Mouse (Mus musculus): ENCODE data around the gene Tas2r144. TPM values are rescaled to one million over a fixed set of nuclear protein-coding genes. Genes with fewer than 3 reads are reported as not detected.

Tas2r144 gene
- not detected in 2 replicates for polyA plus RNA-seq (2016; fragmentation: Nextera tagmentation; extraction: Ambion mirVana)

- H3K27me3 ChIP-seq (replicated peaks), result no peaks in the 10 kb centered on the region
- H3K4me1 ChIP-seq (replicated peaks), result no peaks in the 10 kb centered on the region
- no peak within 1 kb of the TSS for H3K27ac ChIP-seq (ENCODE audit: poor library complexity, severe bottlenecking)
- no peak within 1 kb of the TSS for H3K9ac ChIP-seq
- no peaks in the 10 kb centered on the region for H3K9me3 ChIP-seq (replicated peaks)
- no peak within 1 kb of the TSS for H3K4me2 ChIP-seq
- ATAC-seq (ENCODE audit: insufficient number of reproducible peaks, low FRiP score), result no peak
- H3K36me3 ChIP-seq, result no peaks in the 10 kb centered on the region
- WGBS, result 75% methylated on average over 2 of the region's 2 CpGs
- no peak within 1 kb of the TSS for H3K4me3 ChIP-seq
These were observed at the start of gene Tas2r144 for GRCm38 (mm10) chr6:42215028-42215427. TSS of gene Tas2r144 (plus strand) at chr6:42215328.

- Histone ChIP-seq H3K4me3 (no peak overlapping the region), H3K9me3 (replicated peaks) (no peaks in the 10 kb centered on the region), H3K27me3 (replicated peaks) (no peaks in the 10 kb centered on the region), H3K9ac (no peak overlapping the region), H3K4me2 (no peak overlapping the region), H3K4me1 (replicated peaks) (no peaks in the 10 kb centered on the region), H3K27ac (ENCODE audit: poor library complexity, severe bottlenecking) (no peak overlapping the region), H3K36me3 (no peaks in the 10 kb centered on the region)
- 70% methylated on average over 1 of the region's 1 CpGs for WGBS
- no peak for ATAC-seq (ENCODE audit: insufficient number of reproducible peaks, low FRiP score)
These were observed 32.7 kb upstream of the Tas2r144 start for GRCm38 (mm10) chr6:42182462-42182861.

GRCm38 (mm10) chr6:42186230-42186629 is 28.9 kb upstream of the Tas2r144 start:
- H3K4me1 ChIP-seq (replicated peaks), result no peaks in the 10 kb centered on the region
- no peak overlapping the region for H3K9ac ChIP-seq
- no peaks in the 10 kb centered on the region for H3K27me3 ChIP-seq (replicated peaks)
- no peaks in the 10 kb centered on the region for H3K36me3 ChIP-seq
- no peak overlapping the region for H3K27ac ChIP-seq (ENCODE audit: poor library complexity, severe bottlenecking)
- H3K4me2 ChIP-seq, result no peak overlapping the region
- WGBS, result 40% methylated on average over 3 of the region's 3 CpGs
- no peak overlapping the region for H3K4me3 ChIP-seq
- H3K9me3 ChIP-seq (replicated peaks), result no peaks in the 10 kb centered on the region
- no peak for ATAC-seq (ENCODE audit: insufficient number of reproducible peaks, low FRiP score)

GRCm38 (mm10) chr6:42197710-42198109 is 17.4 kb upstream of the Tas2r144 start:
- H3K4me3 ChIP-seq, result no peak overlapping the region
- ATAC-seq (ENCODE audit: insufficient number of reproducible peaks, low FRiP score), result no peak
- H3K36me3 ChIP-seq, result no peaks in the 10 kb centered on the region
- no peaks in the 10 kb centered on the region for H3K27me3 ChIP-seq (replicated peaks)
- H3K9ac ChIP-seq, result no peak overlapping the region
- no peak overlapping the region for H3K4me2 ChIP-seq
- H3K9me3 ChIP-seq (replicated peaks), result no peaks in the 10 kb centered on the region
- H3K27ac ChIP-seq (ENCODE audit: poor library complexity, severe bottlenecking), result no peak overlapping the region
- no peaks in the 10 kb centered on the region for H3K4me1 ChIP-seq (replicated peaks)
- 25% methylated on average over 3 of the region's 3 CpGs for WGBS

- Histone ChIP-seq H3K36me3 (no peaks in the 10 kb centered on the region), H3K9me3 (replicated peaks) (no peaks in the 10 kb centered on the region), H3K4me2 (no peak overlapping the region), H3K4me3 (no peak overlapping the region), H3K27ac (ENCODE audit: poor library complexity, severe bottlenecking) (no peak overlapping the region), H3K9ac (no peak overlapping the region), H3K4me1 (replicated peaks) (no peaks in the 10 kb centered on the region), H3K27me3 (replicated peaks) (no peaks in the 10 kb centered on the region)
- ATAC-seq (ENCODE audit: insufficient number of reproducible peaks, low FRiP score), result no peak
- WGBS, result 71% methylated on average over 1 of the region's 1 CpGs
These were observed 15.6 kb upstream of the Tas2r144 start for GRCm38 (mm10) chr6:42199498-42199897.

- WGBS, result 64% methylated on average over 3 of the region's 3 CpGs
- no peak overlapping the region for H3K4me3 ChIP-seq
- no peaks in the 10 kb centered on the region for H3K9me3 ChIP-seq (replicated peaks)
- ATAC-seq (ENCODE audit: insufficient number of reproducible peaks, low FRiP score), result no peak
- no peaks in the 10 kb centered on the region for H3K4me1 ChIP-seq (replicated peaks)
- 0 out of 2 replicates have a peak, but pooled peaks cover 5% of the 10 kb centered on the region for H3K27me3 ChIP-seq (replicated peaks)
- no peak overlapping the region for H3K9ac ChIP-seq
- no peak overlapping the region for H3K27ac ChIP-seq (ENCODE audit: poor library complexity, severe bottlenecking)
- H3K4me2 ChIP-seq, result no peak overlapping the region
- H3K36me3 ChIP-seq, result no peaks in the 10 kb centered on the region
These were observed 7.2 kb downstream of the Tas2r144 start for GRCm38 (mm10) chr6:42222286-42222685.

- Histone ChIP-seq H3K36me3 (no peaks in the 10 kb centered on the region), H3K4me3 (no peak overlapping the region), H3K9me3 (replicated peaks) (no peaks in the 10 kb centered on the region), H3K9ac (no peak overlapping the region), H3K4me1 (replicated peaks) (no peaks in the 10 kb centered on the region), H3K27me3 (replicated peaks) (0 out of 2 replicates have a peak, but pooled peaks cover 5% of the 10 kb centered on the region), H3K27ac (ENCODE audit: poor library complexity, severe bottlenecking) (no peak overlapping the region), H3K4me2 (no peak overlapping the region)
- ATAC-seq (ENCODE audit: insufficient number of reproducible peaks, low FRiP score), result no peak
- WGBS, result 60% methylated on average over 4 of the region's 4 CpGs
These were observed 9.9 kb downstream of the Tas2r144 start for GRCm38 (mm10) chr6:42225046-42225445.

- H3K27ac ChIP-seq (ENCODE audit: poor library complexity, severe bottlenecking), result no peak overlapping the region
- H3K36me3 ChIP-seq, result no peaks in the 10 kb centered on the region
- H3K4me1 ChIP-seq (replicated peaks), result no peaks in the 10 kb centered on the region
- H3K27me3 ChIP-seq (replicated peaks), result 0 out of 2 replicates have a peak, but pooled peaks cover 5% of the 10 kb centered on the region
- 32% methylated on average over 17 of the region's 17 CpGs for WGBS
- H3K9me3 ChIP-seq (replicated peaks), result no peaks in the 10 kb centered on the region
- H3K9ac ChIP-seq, result no peak overlapping the region
- H3K4me3 ChIP-seq, result no peak overlapping the region
- H3K4me2 ChIP-seq, result no peak overlapping the region
- no peak for ATAC-seq (ENCODE audit: insufficient number of reproducible peaks, low FRiP score)
These were observed 12.3 kb downstream of the Tas2r144 start for GRCm38 (mm10) chr6:42227240-42228101.

- no peak for ATAC-seq (ENCODE audit: insufficient number of reproducible peaks, low FRiP score)
- 53% methylated on average over 4 of the region's 4 CpGs for WGBS
These were observed 14.5 kb downstream of the Tas2r144 start for GRCm38 (mm10) chr6:42229610-42230009.

GRCm38 (mm10) chr6:42231191-42231590 is 16.1 kb downstream of the Tas2r144 start:
- Histone ChIP-seq H3K4me3 (no peak overlapping the region), H3K27me3 (replicated peaks) (no peaks in the 10 kb centered on the region; the same call in 1 of the 2 replicates), H3K4me1 (replicated peaks) (no peaks in the 10 kb centered on the region), H3K9me3 (replicated peaks) (no peaks in the 10 kb centered on the region), H3K27ac (ENCODE audit: poor library complexity, severe bottlenecking) (no peak overlapping the region), H3K9ac (no peak overlapping the region), H3K4me2 (no peak overlapping the region), H3K36me3 (no peaks in the 10 kb centered on the region)
- whole genome bisulfite sequencing, result 81% methylated on average over 3 of the region's 3 CpGs
- no peak for ATAC-seq (ENCODE audit: insufficient number of reproducible peaks, low FRiP score)

More at GRCm38 (mm10) chr6:42229610-42230009, 14.5 kb downstream of the Tas2r144 start:
- Histone ChIP-seq H3K36me3 (no peaks in the 10 kb centered on the region), H3K9ac (no peak overlapping the region), H3K4me3 (no peak overlapping the region), H3K4me2 (no peak overlapping the region), H3K27ac (ENCODE audit: poor library complexity, severe bottlenecking) (no peak overlapping the region), H3K9me3 (replicated peaks) (no peaks in the 10 kb centered on the region), H3K4me1 (replicated peaks) (no peaks in the 10 kb centered on the region), H3K27me3 (replicated peaks) (0 out of 2 replicates have a peak, but pooled peaks cover 5% of the 10 kb centered on the region)

- Histone ChIP-seq H3K36me3 (no peaks in the 10 kb centered on the region), H3K9ac (no peak overlapping the region), H3K4me3 (no peak overlapping the region), H3K27me3 (replicated peaks) (no peaks in the 10 kb centered on the region; the same call in 1 of the 2 replicates), H3K9me3 (replicated peaks) (no peaks in the 10 kb centered on the region), H3K4me1 (replicated peaks) (no peaks in the 10 kb centered on the region), H3K4me2 (no peak overlapping the region), H3K27ac (ENCODE audit: poor library complexity, severe bottlenecking) (no peak overlapping the region)
- no peak for ATAC-seq (ENCODE audit: insufficient number of reproducible peaks, low FRiP score)
- 62% methylated on average over 6 of the region's 6 CpGs for WGBS
These were observed 22.2 kb downstream of the Tas2r144 start for GRCm38 (mm10) chr6:42237276-42237805.
